Mouse (Mus musculus) frontal cortex, postnatal 25 days (tissue): ENCODE measurements at regions not wholly inside any gene's neighbourhood (a gene's known extent, or its start where the extent isn't known, plus 50 kb on each side); places are given as distances from the start of the nearest gene placed in this dataset.

Experiments
- DNase-seq, 2 experiments: peaks; one replicate each; pipeline ENCODE4 v3.0.0; 2022; ENCODE audit warnings: low spot score in 2 of 2

GRCm38 (mm10) chr9:51379589-51379988, 50.9 kb upstream of the 1810046K07Rik start:
- DNase-seq: no peak

- no peak for DNase-seq
Measured at GRCm38 (mm10) chr9:51393921-51394320, 65.2 kb upstream of the 1810046K07Rik start.

- DNase-seq: peak; percentile 9 to 44
Measured at GRCm38 (mm10) chr9:51394372-51394771, 65.7 kb upstream of the 1810046K07Rik start.

- DNase-seq: no peak
Measured at GRCm38 (mm10) chr9:51396801-51397200, 68.1 kb upstream of the 1810046K07Rik start.

- no peak for DNase-seq
Measured at GRCm38 (mm10) chr9:51397589-51398220, 69.0 kb upstream of the 1810046K07Rik start.

DNA sequence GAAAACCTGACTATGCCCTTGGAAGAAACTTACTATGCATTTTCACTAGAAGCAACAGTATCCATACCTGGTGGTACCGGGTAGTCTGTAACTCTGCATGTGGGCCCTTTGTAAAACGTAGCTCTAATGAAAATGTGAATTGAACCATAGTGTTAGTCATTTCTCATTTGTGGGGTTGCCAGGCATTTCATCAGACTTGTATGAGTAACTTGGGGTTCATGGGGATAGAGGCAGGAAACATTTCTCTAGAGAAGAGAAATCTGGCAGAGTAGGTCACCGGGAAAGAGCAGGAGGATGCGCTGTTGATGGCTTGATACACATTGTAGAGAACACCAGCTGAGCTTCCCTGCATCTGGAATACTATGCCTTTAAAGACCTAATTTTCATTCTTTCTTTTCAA, 70.2 kb upstream of the 1810046K07Rik start:
- DNase-seq: no peak

- DNase-seq: no peak
Measured at GRCm38 (mm10) chr9:51399356-51399755, 70.6 kb upstream of the 1810046K07Rik start.

DNA sequence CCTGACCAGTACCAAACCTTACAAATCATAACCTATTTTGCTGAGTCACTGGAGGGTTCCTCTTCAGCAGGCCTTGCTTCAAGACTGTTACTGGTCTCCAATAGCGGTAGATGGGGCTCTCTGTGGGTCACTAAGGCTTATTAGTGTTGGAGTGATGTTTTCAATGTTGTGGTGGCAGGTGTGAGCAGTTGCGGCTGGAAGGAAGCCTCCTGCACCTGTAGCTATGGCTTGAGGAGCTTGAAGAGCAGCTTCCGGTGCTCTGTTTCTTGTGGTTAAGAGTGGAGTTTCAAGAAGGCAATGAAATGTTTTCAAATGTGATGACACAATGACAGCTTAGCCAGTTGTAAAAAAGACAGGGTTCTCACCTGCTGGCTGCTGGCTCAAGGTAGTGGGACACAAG, 73.1 kb upstream of the 1810046K07Rik start:
- no peak for DNase-seq

DNA sequence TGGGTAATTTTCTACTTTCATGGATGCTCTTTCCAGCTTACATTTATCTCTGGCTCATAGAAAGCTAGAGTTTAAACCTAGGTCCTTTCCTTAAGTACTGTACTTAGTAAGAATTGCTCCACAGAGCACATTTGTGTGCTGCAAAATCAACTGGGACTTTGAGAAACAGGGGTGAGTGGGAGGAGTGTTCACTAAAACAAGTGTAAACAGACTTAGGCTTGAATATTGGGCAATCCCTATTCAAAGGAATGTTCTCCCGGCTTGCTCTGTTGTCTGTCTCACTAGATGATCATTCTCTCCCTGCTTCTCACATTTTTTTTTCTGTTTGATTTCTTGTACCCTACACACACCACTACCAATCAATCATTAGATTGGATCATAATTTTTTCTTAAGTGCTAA, 79.3 kb upstream of the 1810046K07Rik start:
- no peak for DNase-seq

GRCm38 (mm10) chr9:51418923-51419482, 90.3 kb upstream of the 1810046K07Rik start:
- no peak for DNase-seq

DNA sequence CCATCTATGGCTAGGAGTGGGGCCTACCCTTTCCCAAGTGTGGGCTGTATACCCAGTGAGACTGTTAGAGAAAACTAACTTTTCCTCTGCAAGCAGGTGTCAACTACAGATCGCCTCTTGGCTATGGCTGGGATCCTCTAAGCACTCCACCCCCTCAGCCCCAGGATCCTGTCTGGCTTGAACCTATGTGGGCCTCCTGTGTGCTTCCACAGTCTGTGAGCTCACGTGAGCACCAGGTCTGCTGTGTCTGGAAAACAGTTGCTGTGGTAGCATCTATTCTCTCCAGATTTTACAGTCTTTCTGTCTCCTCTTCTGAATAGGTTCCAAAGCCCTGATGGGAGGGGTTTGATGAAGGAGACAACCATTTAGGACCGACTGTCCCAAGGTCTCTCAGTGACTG, 93.8 kb upstream of the 1810046K07Rik start:
- DNase-seq: no peak

DNA sequence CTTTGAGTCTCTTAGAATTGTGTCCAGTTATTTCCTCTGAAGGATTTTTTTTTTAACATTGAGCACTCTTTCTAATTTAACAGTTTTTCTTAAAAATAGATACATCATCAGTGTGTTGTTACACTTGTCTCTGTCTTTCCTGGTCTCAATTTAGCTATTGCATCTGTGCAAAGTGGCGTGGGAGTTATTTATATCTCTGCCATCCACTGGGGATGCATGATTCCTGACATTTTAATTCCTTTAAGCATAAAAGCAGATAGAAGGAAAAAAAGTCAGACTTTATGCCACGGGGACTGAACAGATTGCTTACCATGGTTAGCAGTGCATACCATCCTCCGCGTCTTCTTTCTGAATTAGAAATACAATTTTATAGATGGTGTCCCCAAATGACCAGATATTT, 94.6 kb upstream of the 1810046K07Rik start:
- no peak for DNase-seq

GRCm38 (mm10) chr9:51430426-51430825, 101.7 kb upstream of the 1810046K07Rik start:
- no peak for DNase-seq

- no peak for DNase-seq
Measured at GRCm38 (mm10) chr9:51437130-51437529, 108.4 kb upstream of the 1810046K07Rik start.

DNA sequence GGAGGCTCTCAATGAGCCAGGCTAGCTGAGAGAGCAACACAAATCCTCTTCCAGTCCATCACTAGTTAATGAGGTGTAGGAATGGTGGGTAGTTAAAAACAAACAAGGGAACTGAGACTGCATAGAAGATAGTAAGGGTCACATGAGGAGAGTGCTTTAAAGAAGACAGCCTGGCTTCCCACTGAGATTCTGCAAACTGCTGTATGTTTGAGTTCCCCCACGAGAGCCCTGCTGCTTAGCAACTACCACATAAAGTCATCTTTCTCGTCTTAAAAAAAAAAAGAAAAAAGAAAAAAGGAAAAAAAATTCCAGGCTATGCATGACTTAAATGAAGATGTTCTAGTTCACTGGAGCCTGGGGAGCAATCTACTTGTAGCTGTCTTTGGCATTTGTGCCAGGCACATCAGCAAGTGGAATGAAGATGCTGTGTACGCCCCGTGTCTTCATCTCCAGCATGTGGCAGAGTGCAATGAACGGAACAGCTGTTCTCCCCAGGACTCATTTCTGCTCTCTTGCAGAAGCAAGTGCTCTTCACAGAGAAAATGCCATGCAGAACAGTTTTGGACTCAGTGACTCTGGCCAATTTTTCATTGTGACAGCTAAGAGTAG, 113.2 kb upstream of the 1810046K07Rik start:
- peak in 1 of 2 experiments; percentile 46 for DNase-seq

DNA sequence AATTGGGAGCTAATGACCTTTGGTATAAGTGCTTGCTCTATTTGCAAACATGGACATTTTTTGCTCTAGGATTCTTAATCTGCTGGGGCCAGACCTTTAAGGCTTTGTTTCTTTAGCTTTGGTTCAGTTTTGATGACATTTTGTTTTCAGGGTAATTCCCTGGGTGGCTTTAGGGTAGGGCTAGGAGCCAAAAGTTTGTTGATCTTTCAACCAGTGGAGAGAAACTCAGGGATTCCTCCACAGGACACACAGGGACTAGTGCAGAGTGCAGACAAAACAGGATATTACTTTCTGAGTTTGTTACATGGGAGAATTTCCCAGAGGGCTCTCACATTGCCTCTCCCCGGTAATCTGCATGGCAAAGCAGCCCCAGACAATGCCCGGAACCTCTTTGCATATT, 127.0 kb upstream of the 1810046K07Rik start:
- no peak for DNase-seq

DNA sequence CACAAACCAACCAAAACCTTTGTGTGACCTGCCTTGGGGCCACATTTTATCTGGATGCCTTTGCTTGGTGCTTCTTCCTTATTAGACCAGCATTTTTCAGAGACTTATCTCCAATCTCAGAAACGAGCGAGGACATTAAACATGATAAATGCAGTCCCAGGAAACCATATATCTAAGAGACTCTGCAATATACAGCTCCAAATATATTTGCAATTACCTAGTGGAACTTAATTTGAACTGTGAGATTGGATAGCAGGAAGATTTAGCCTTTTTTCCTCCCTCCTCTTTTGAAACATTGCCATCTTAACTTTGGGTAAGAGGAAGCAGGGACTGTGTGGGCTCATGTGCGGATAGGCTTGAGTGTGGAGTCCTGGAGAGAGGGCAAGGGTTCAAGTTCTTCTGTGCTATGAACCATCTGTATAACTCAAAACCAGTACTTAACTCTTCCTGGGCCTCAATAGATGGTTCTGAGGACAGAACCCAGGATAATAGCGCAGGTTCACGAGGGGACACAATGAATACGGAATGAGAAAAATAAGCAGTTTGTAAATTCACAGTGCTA, 133.8 kb upstream of the 1810046K07Rik start:
- no peak for DNase-seq

- no peak for DNase-seq
Measured at GRCm38 (mm10) chr9:51470031-51470430, 141.3 kb upstream of the 1810046K07Rik start.

GRCm38 (mm10) chr9:51476511-51477056, 147.9 kb upstream of the 1810046K07Rik start:
- DNase-seq: no peak

GRCm38 (mm10) chr9:51487840-51488239, 159.1 kb upstream of the 1810046K07Rik start:
- no peak for DNase-seq

- no peak for DNase-seq
Measured at GRCm38 (mm10) chr9:51507265-51507913, 178.7 kb upstream of the 1810046K07Rik start.

DNA sequence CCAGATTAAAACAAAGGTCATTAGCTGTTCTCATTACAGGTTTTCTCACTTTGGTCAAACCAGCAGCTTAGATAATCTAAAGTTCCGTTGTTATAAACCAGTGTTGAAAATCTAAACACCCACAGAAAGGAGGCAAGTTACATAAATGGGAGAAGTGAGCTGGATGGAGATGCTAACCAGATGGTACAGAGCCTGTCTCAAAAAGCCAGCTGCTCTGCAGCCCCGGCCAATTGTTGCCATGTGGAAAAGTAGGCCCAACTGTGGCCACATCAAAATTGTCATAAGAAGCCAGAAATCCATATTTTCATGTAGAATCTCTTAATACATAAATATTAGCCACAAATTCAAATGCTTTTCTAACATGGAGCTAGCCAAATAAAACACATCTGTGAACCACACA, 188.9 kb upstream of the 1810046K07Rik start:
- no peak for DNase-seq
